Mouse (Mus musculus): Measurements from ENCODE around the gene Wdr31. TPM values are rescaled to one million over a fixed set of nuclear protein-coding genes. Genes with fewer than 3 reads are reported as not detected.

Wdr31 gene
- polyA plus RNA-seq, 1 experiment, result 202 TPM

GRCm38 (mm10) chr4:62440986-62441385 lies 29.7 kb downstream of the Wdr31 start:
- Histone ChIP-seq H3K4me3 (ENCODE audit: control insufficient read depth, low read depth, low read length) (no peak overlapping the region), H3K27me3 (ENCODE audit: control insufficient read depth, insufficient read depth, low read length) (no peaks in the 10 kb centered on the region), H3K27ac (ENCODE audit: control insufficient read depth, insufficient read depth, low read depth, low read length) (no peak overlapping the region), H3K4me1 (ENCODE audit: control insufficient read depth, insufficient read depth, low read length) (no peaks in the 10 kb centered on the region), H3K36me3 (ENCODE audit: control insufficient read depth, insufficient read depth, low read length) (no peaks in the 10 kb centered on the region)
- TF ChIP-seq POLR2A (IDR thresholded peaks at IDR 0.05; ENCODE audit: control insufficient read depth, low read depth, low read length) (no peak), CTCF (IDR thresholded peaks at IDR 0.05; ENCODE audit: control insufficient read depth, insufficient read depth, insufficient replicate concordance, low read depth, low read length) (no peak)

- Histone ChIP-seq H3K27ac (ENCODE audit: control insufficient read depth, insufficient read depth, low read depth, low read length) (no peak overlapping the region), H3K27me3 (ENCODE audit: control insufficient read depth, insufficient read depth, low read length) (no peaks in the 10 kb centered on the region), H3K4me3 (ENCODE audit: control insufficient read depth, low read depth, low read length) (no peak overlapping the region), H3K4me1 (ENCODE audit: control insufficient read depth, insufficient read depth, low read length) (no peaks in the 10 kb centered on the region), H3K36me3 (ENCODE audit: control insufficient read depth, insufficient read depth, low read length) (no peaks in the 10 kb centered on the region)
- TF ChIP-seq POLR2A (IDR thresholded peaks at IDR 0.05; ENCODE audit: control insufficient read depth, low read depth, low read length), result no peak
- TF ChIP-seq CTCF (IDR thresholded peaks at IDR 0.05; ENCODE audit: control insufficient read depth, insufficient read depth, insufficient replicate concordance, low read depth, low read length), result no peak
Observed at GRCm38 (mm10) chr4:62440544-62440943, 30.2 kb downstream of the Wdr31 start.

GRCm38 (mm10) chr4:62439793-62440192 lies 30.9 kb downstream of the Wdr31 start:
- H3K4me3 ChIP-seq (ENCODE audit: control insufficient read depth, low read depth, low read length), result no peak overlapping the region
- no peaks in the 10 kb centered on the region for H3K4me1 ChIP-seq (ENCODE audit: control insufficient read depth, insufficient read depth, low read length)
- no peak overlapping the region for H3K27ac ChIP-seq (ENCODE audit: control insufficient read depth, insufficient read depth, low read depth, low read length)
- H3K27me3 ChIP-seq (ENCODE audit: control insufficient read depth, insufficient read depth, low read length), result no peaks in the 10 kb centered on the region
- TF ChIP-seq POLR2A (IDR thresholded peaks at IDR 0.05; ENCODE audit: control insufficient read depth, low read depth, low read length) (no peak), CTCF (IDR thresholded peaks at IDR 0.05; ENCODE audit: control insufficient read depth, insufficient read depth, insufficient replicate concordance, low read depth, low read length) (no peak)
- H3K36me3 ChIP-seq (ENCODE audit: control insufficient read depth, insufficient read depth, low read length), result no peaks in the 10 kb centered on the region

GRCm38 (mm10) chr4:62437871-62438270 lies 32.8 kb downstream of the Wdr31 start:
- TF ChIP-seq POLR2A (IDR thresholded peaks at IDR 0.05; ENCODE audit: control insufficient read depth, low read depth, low read length) (no peak), CTCF (IDR thresholded peaks at IDR 0.05; ENCODE audit: control insufficient read depth, insufficient read depth, insufficient replicate concordance, low read depth, low read length) (no peak)
- no peak overlapping the region for H3K27ac ChIP-seq (ENCODE audit: control insufficient read depth, insufficient read depth, low read depth, low read length)
- H3K4me1 ChIP-seq (ENCODE audit: control insufficient read depth, insufficient read depth, low read length), result no peaks in the 10 kb centered on the region
- H3K27me3 ChIP-seq (ENCODE audit: control insufficient read depth, insufficient read depth, low read length), result no peaks in the 10 kb centered on the region
- no peak overlapping the region for H3K4me3 ChIP-seq (ENCODE audit: control insufficient read depth, low read depth, low read length)
- H3K36me3 ChIP-seq (ENCODE audit: control insufficient read depth, insufficient read depth, low read length), result no peaks in the 10 kb centered on the region

GRCm38 (mm10) chr4:62437256-62437778 lies 33.4 kb downstream of the Wdr31 start:
- H3K27me3 ChIP-seq (ENCODE audit: control insufficient read depth, insufficient read depth, low read length), result no peaks in the 10 kb centered on the region
- H3K4me1 ChIP-seq (ENCODE audit: control insufficient read depth, insufficient read depth, low read length), result no peaks in the 10 kb centered on the region
- no peak for TF ChIP-seq POLR2A (IDR thresholded peaks at IDR 0.05; ENCODE audit: control insufficient read depth, low read depth, low read length)
- TF ChIP-seq CTCF (IDR thresholded peaks at IDR 0.05; ENCODE audit: control insufficient read depth, insufficient read depth, insufficient replicate concordance, low read depth, low read length), result no peak
- H3K27ac ChIP-seq (ENCODE audit: control insufficient read depth, insufficient read depth, low read depth, low read length), result no peak overlapping the region
- H3K36me3 ChIP-seq (ENCODE audit: control insufficient read depth, insufficient read depth, low read length), result no peaks in the 10 kb centered on the region
- H3K4me3 ChIP-seq (ENCODE audit: control insufficient read depth, low read depth, low read length), result no peak overlapping the region

- Histone ChIP-seq H3K27ac (ENCODE audit: control insufficient read depth, insufficient read depth, low read depth, low read length) (no peak within 1 kb of the TSS), H3K36me3 (ENCODE audit: control insufficient read depth, insufficient read depth, low read length) (no peaks in the 10 kb centered on the region), H3K4me1 (ENCODE audit: control insufficient read depth, insufficient read depth, low read length) (no peaks in the 10 kb centered on the region), H3K4me3 (ENCODE audit: control insufficient read depth, low read depth, low read length) (no peak within 1 kb of the TSS), H3K27me3 (ENCODE audit: control insufficient read depth, insufficient read depth, low read length) (no peaks in the 10 kb centered on the region)
- TF ChIP-seq CTCF (IDR thresholded peaks at IDR 0.05; ENCODE audit: control insufficient read depth, insufficient read depth, insufficient replicate concordance, low read depth, low read length) (no peak), POLR2A (IDR thresholded peaks at IDR 0.05; ENCODE audit: control insufficient read depth, low read depth, low read length) (no peak)
Observed at GRCm38 (mm10) chr4:62435081-62435480, 35.6 kb downstream of the Wdr31 start, which contains the start of gene Rnf183. TSS of gene Rnf183 (minus strand) at chr4:62435252.

- Histone ChIP-seq H3K36me3 (ENCODE audit: control insufficient read depth, insufficient read depth, low read length) (no peaks in the 10 kb centered on the region), H3K4me3 (ENCODE audit: control insufficient read depth, low read depth, low read length) (no peak overlapping the region), H3K27ac (ENCODE audit: control insufficient read depth, insufficient read depth, low read depth, low read length) (no peak overlapping the region), H3K4me1 (ENCODE audit: control insufficient read depth, insufficient read depth, low read length) (no peaks in the 10 kb centered on the region), H3K27me3 (ENCODE audit: control insufficient read depth, insufficient read depth, low read length) (no peaks in the 10 kb centered on the region)
- no peak for TF ChIP-seq CTCF (IDR thresholded peaks at IDR 0.05; ENCODE audit: control insufficient read depth, insufficient read depth, insufficient replicate concordance, low read depth, low read length)
- TF ChIP-seq POLR2A (IDR thresholded peaks at IDR 0.05; ENCODE audit: control insufficient read depth, low read depth, low read length), result no peak
Observed at GRCm38 (mm10) chr4:62433939-62434870, 36.5 kb downstream of the Wdr31 start.

Data from testis, adult 2 months (tissue).